In the genomic region with DNA sequence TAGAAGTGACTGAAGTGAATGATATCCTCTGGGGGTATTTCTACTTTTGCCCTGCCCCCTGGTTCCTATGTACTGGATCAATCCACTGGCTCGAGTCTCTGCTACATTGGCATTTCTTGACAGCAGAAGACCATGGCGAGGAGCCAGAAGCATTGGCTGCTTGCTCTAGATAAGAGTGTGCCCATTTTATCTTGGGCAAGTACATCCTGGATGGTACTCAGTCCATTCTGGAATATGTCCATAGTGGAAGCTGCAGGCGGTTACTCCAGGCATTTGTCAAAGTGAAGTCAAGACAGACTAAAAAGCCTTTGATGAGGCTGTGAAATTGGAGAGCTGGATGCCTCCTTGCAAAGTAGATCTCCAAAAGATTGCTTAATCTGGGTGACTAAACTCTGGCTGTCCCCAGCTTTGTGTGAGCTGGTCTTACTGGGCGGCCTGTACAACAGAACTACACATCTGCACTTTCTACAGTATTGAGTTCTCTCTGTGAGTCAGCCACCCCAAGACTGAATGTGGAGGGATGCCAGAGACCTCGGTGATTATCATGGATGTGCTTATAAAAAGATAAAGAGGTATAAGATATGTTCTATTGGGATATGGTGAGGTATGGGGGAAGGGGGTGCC, we compare ENCODE assay signal across 12 mouse cellular contexts.
DNase-seq lines count a peak whose midpoint lies in the region; ATAC-seq lines count a peak whose summit lies in the region.
"Had no signal": no experiment of that assay in that cellular context is flagged by ENCODE, and none has a peak within 500 bp of the region (broad histone marks: within the 10 kb centered on the region; RNA-seq: fewer than 3 reads in every experiment).

No protein-coding gene starts in this region.

- ATAC-seq in erythroid progenitor cell, adult 5-6 weeks (replicated peaks; ENCODE audit: low FRiP score, poor library complexity, severe bottlenecking): peak; percentile 34; the same call in 1 of the 2 replicates
- ATAC-seq in megakaryocyte, adult 5-6 weeks (ENCODE audit: poor library complexity, severe bottlenecking): no peak
- ATAC-seq: forebrain, embryonic 16.5 days had no signal

- DNase-seq in cerebellum, postnatal 25 days: peak; percentile 32 to 60
- DNase-seq in cerebellum, adult 18-20 months: no peak
- peak; percentile 5 for DNase-seq in urinary bladder, postnatal 25 days (ENCODE audit: low spot score)
- no peak for DNase-seq in urinary bladder, adult 2 months (ENCODE audit: low spot score)
- no peak for DNase-seq in thymus, postnatal 10 days (ENCODE audit: low spot score in 2 of 2)
- no peak for DNase-seq in spleen, adult 18-20 months
- DNase-seq: cerebellum, adult 9-11 months; heart, adult 18-20 months; heart, postnatal 14 days had no signal

Comparison
In these comparisons a context has a peak if more than half of its experiments do, and no peak if none do; other contexts are left out.
1. DNase-seq: peak in cerebellum, postnatal 25 days (2 of 2) and urinary bladder, postnatal 25 days (single experiment); none in cerebellum, adult 18-20 months (0 of 2), urinary bladder, adult 2 months (single experiment), thymus, postnatal 10 days (0 of 2) and spleen, adult 18-20 months (0 of 2).